Mouse (Mus musculus) forebrain, embryonic 15.5 days (tissue): ENCODE results near the gene Nup50. TPM values are rescaled to one million over a fixed set of nuclear protein-coding genes. Genes with fewer than 3 reads are reported as not detected.
"Not testable (repeated sequence)": the region's sequence is repeated elsewhere in the genome, so short reads cannot be mapped to it uniquely, and the experiment has no call there.

Source experiments
- ATAC-seq: fragments of 200-750 bp; cut with Nextera tagmentation; replicated peaks from 2 replicates; pipeline ENCODE4 v1.8.0; 2017; ENCODE audit warnings: mild to moderate bottlenecking, moderate TSS enrichment, moderate library complexity
- H3K27ac ChIP-seq: fragments of 300-500 bp; sonication (generic); replicated peaks from 2 replicates; pipeline ENCODE4 v1.5.1; 2015; ENCODE audit warnings: mild to moderate bottlenecking, inconsistent platforms
- H3K27me3 ChIP-seq: fragments of 300-500 bp; sonication (generic); 2 replicates; pipeline ENCODE4 v1.6.1; 2015; ENCODE audit warnings: inconsistent platforms
- H3K36me3 ChIP-seq: fragments of 300-500 bp; sonication (generic); 2 replicates; pipeline ENCODE4 v1.6.1; 2015; ENCODE audit warnings: mild to moderate bottlenecking, inconsistent platforms
- H3K4me1 ChIP-seq: fragments of 300-500 bp; sonication (generic); 2 replicates; pipeline ENCODE4 v1.6.1; 2015; ENCODE audit warnings: inconsistent platforms
- H3K4me2 ChIP-seq: fragments of 300-500 bp; sonication (generic); replicated peaks from 2 replicates; pipeline ENCODE4 v1.6.1; 2015; ENCODE audit warnings: mild to moderate bottlenecking, inconsistent platforms
- H3K4me3 ChIP-seq: fragments of 300-500 bp; sonication (generic); 2 replicates; pipeline ENCODE4 v1.5.1; 2015; ENCODE audit warnings: mild to moderate bottlenecking, inconsistent platforms
- H3K9ac ChIP-seq: fragments of 300-500 bp; sonication (generic); replicated peaks from 2 replicates; pipeline ENCODE4 v1.6.1; 2015; ENCODE audit warnings: mild to moderate bottlenecking, inconsistent platforms
- H3K9me3 ChIP-seq: fragments of 300-500 bp; sonication (generic); 2 replicates; pipeline ENCODE4 v1.6.1; 2016; ENCODE audit warnings: inconsistent platforms
- WGBS: fragments of 180-500 bp; shearing (Covaris S2); methylation state at CpG from one replicate; pipeline ENCODE4 v1.1.7; 2015; ENCODE audit warnings: mixed read lengths; 5-methylcytosine and 5-hydroxymethylcytosine counted together
- polyA plus RNA-seq: library from polyadenylated mRNA; unstranded; fragments of >200 nt; fragmentation: Nextera tagmentation; extraction: Ambion mirVana; gene quantifications from 2 replicates; pipeline ENCODE4 v1.2.1, GENCODE M21; 2015

Gene Nup50
- 32.5 and 35.7 TPM in 2 replicates for polyA plus RNA-seq

GRCm38 (mm10) chr15:84922884-84923507, at the start of gene Nup50:
Gene Nup50 (plus strand): TSS chr15:84923411.
- H3K9me3 ChIP-seq: no peaks in the 10 kb centered on the region
- H3K4me2 ChIP-seq: peak within 1 kb of the TSS; percentile 77
- H3K27me3 ChIP-seq: no peaks in the 10 kb centered on the region
- H3K27ac ChIP-seq: peak within 1 kb of the TSS; percentile 96
- H3K4me1 ChIP-seq: peaks cover 37% of the 10 kb centered on the region
- peak within 1 kb of the TSS; percentile 94 for H3K4me3 ChIP-seq
- peaks cover 8% of the 10 kb centered on the region for H3K36me3 ChIP-seq
- H3K9ac ChIP-seq: peak within 1 kb of the TSS; percentile 87
- under 1% methylated on average over 60 of the region's 60 CpGs for WGBS
- ATAC-seq: peak; percentile 90

GRCm38 (mm10) chr15:84873867-84874266, 49.3 kb upstream of the Nup50 start:
- no peaks in the 10 kb centered on the region for H3K36me3 ChIP-seq
- no peak overlapping the region for H3K9ac ChIP-seq
- ATAC-seq: no peak
- no peak overlapping the region for H3K4me2 ChIP-seq
- no peaks in the 10 kb centered on the region for H3K27me3 ChIP-seq
- H3K9me3 ChIP-seq: no peaks in the 10 kb centered on the region
- no peak overlapping the region for H3K27ac ChIP-seq
- 87% methylated on average over 4 of the region's 4 CpGs for WGBS
- H3K4me1 ChIP-seq: no peaks in the 10 kb centered on the region
- no peak overlapping the region for H3K4me3 ChIP-seq

GRCm38 (mm10) chr15:84877029-84877815, 46.0 kb upstream of the Nup50 start:
- H3K9me3 ChIP-seq: no peaks in the 10 kb centered on the region
- no peak for ATAC-seq
- H3K27ac ChIP-seq: no peak overlapping the region
- H3K4me2 ChIP-seq: no peak overlapping the region
- H3K27me3 ChIP-seq: no peaks in the 10 kb centered on the region
- no peak overlapping the region for H3K4me3 ChIP-seq
- no peak overlapping the region for H3K9ac ChIP-seq
- no peaks in the 10 kb centered on the region for H3K4me1 ChIP-seq
- H3K36me3 ChIP-seq: no peaks in the 10 kb centered on the region
- 88% methylated on average over 12 of the region's 12 CpGs for WGBS

GRCm38 (mm10) chr15:84888066-84888465, 35.1 kb upstream of the Nup50 start:
- ATAC-seq: no peak
- 54% methylated on average over 12 of the region's 12 CpGs for WGBS

GRCm38 (mm10) chr15:84891246-84891645, 32.0 kb upstream of the Nup50 start:
- no peak overlapping the region for H3K4me3 ChIP-seq
- H3K27ac ChIP-seq: no peak overlapping the region
- ATAC-seq: no peak
- H3K4me1 ChIP-seq: no peaks in the 10 kb centered on the region
- H3K4me2 ChIP-seq: no peak overlapping the region
- no peaks in the 10 kb centered on the region for H3K9me3 ChIP-seq
- no peak overlapping the region for H3K9ac ChIP-seq
- 57% methylated on average over 3 of the region's 3 CpGs for WGBS
- no peaks in the 10 kb centered on the region for H3K36me3 ChIP-seq
- H3K27me3 ChIP-seq: no peaks in the 10 kb centered on the region

More at GRCm38 (mm10) chr15:84888066-84888465, 35.1 kb upstream of the Nup50 start:
- Histone ChIP-seq H3K36me3 (no peaks in the 10 kb centered on the region), H3K27me3 (no peaks in the 10 kb centered on the region), H3K9ac (no peak overlapping the region), H3K4me1 (no peaks in the 10 kb centered on the region), H3K4me3 (no peak overlapping the region), H3K4me2 (no peak overlapping the region), H3K27ac (no peak overlapping the region), H3K9me3 (no peaks in the 10 kb centered on the region)

GRCm38 (mm10) chr15:84891658-84892057, 31.6 kb upstream of the Nup50 start:
- WGBS: 1% methylated on average over 3 of the region's 3 CpGs
- Histone ChIP-seq H3K36me3 (no peaks in the 10 kb centered on the region), H3K27me3 (no peaks in the 10 kb centered on the region), H3K9me3 (no peaks in the 10 kb centered on the region), H3K4me2 (no peak overlapping the region), H3K4me1 (no peaks in the 10 kb centered on the region), H3K9ac (no peak overlapping the region), H3K4me3 (no peak overlapping the region), H3K27ac (no peak overlapping the region)
- no peak for ATAC-seq

- ATAC-seq, H3K9ac ChIP-seq, H3K9me3 ChIP-seq, H3K27me3 ChIP-seq, H3K4me2 ChIP-seq, H3K27ac ChIP-seq, H3K36me3 ChIP-seq, H3K4me3 ChIP-seq: not testable (repeated sequence)
- 69% methylated on average over 10 of the region's 10 CpGs for WGBS
- H3K4me1 ChIP-seq: peaks cover 14% of the 10 kb centered on the region
Observed at GRCm38 (mm10) chr15:84896216-84896615, 27.0 kb upstream of the Nup50 start.

- Histone ChIP-seq H3K4me1 (peaks cover 14% of the 10 kb centered on the region), H3K4me2 (no peak overlapping the region), H3K9me3 (no peaks in the 10 kb centered on the region), H3K9ac (no peak overlapping the region), H3K27me3 (no peaks in the 10 kb centered on the region), H3K27ac (no peak overlapping the region), H3K36me3 (no peaks in the 10 kb centered on the region), H3K4me3 (no peak overlapping the region)
- ATAC-seq: no peak
- WGBS: 94% methylated on average over 1 of the region's 1 CpGs
Observed at GRCm38 (mm10) chr15:84896664-84897063, 26.5 kb upstream of the Nup50 start.

- Histone ChIP-seq H3K4me1 (peaks cover 14% of the 10 kb centered on the region), H3K9ac (0 out of 2 replicates have a peak overlapping the region, but pooled peaks have one; percentile 3), H3K9me3 (no peaks in the 10 kb centered on the region), H3K4me3 (no peak overlapping the region), H3K27me3 (no peaks in the 10 kb centered on the region), H3K36me3 (no peaks in the 10 kb centered on the region), H3K27ac (peak overlapping the region; percentile 41), H3K4me2 (peak overlapping the region; percentile 24)
- peak; percentile 82 for ATAC-seq
- WGBS: 10% methylated on average over 7 of the region's 7 CpGs
Observed at GRCm38 (mm10) chr15:84898077-84898476, 25.1 kb upstream of the Nup50 start.

GRCm38 (mm10) chr15:84903843-84904385, 19.3 kb upstream of the Nup50 start:
- Histone ChIP-seq H3K36me3 (no peaks in the 10 kb centered on the region), H3K4me3 (no peak overlapping the region), H3K27me3 (no peaks in the 10 kb centered on the region), H3K4me1 (peaks cover 1% of the 10 kb centered on the region), H3K9ac (no peak overlapping the region), H3K9me3 (no peaks in the 10 kb centered on the region), H3K27ac (no peak overlapping the region), H3K4me2 (no peak overlapping the region)
- 79% methylated on average over 7 of the region's 7 CpGs for WGBS
- ATAC-seq: no peak

- Histone ChIP-seq H3K4me2 (no peak overlapping the region), H3K27me3 (no peaks in the 10 kb centered on the region), H3K9me3 (no peaks in the 10 kb centered on the region), H3K4me3 (no peak overlapping the region), H3K4me1 (no peaks in the 10 kb centered on the region), H3K9ac (no peak overlapping the region), H3K27ac (peak overlapping the region; percentile 15; the same call in 1 of the 2 replicates), H3K36me3 (no peaks in the 10 kb centered on the region)
- ATAC-seq: no peak
- 70% methylated on average over 3 of the region's 3 CpGs for WGBS
Observed at GRCm38 (mm10) chr15:84913201-84913600, 10.0 kb upstream of the Nup50 start.

- 96% methylated on average over 3 of the region's 3 CpGs for WGBS
- H3K4me1 ChIP-seq: peaks cover 24% of the 10 kb centered on the region
- ATAC-seq: no peak
- H3K9me3 ChIP-seq: no peaks in the 10 kb centered on the region
- H3K9ac ChIP-seq: no peak within 1 kb of the TSS
- H3K27me3 ChIP-seq: no peaks in the 10 kb centered on the region
- no peaks in the 10 kb centered on the region for H3K36me3 ChIP-seq
- H3K27ac ChIP-seq: no peak within 1 kb of the TSS
- no peak within 1 kb of the TSS for H3K4me3 ChIP-seq
- no peak within 1 kb of the TSS for H3K4me2 ChIP-seq
Observed at GRCm38 (mm10) chr15:84919938-84920337, 3.3 kb upstream of the Nup50 start, which contains the start of gene Gm29666. Gene Gm29666 (minus strand): TSS chr15:84920038.
